Mouse (Mus musculus) thymus, postnatal 0 days (tissue): ENCODE data around the gene Pigs. TPM values are rescaled to one million over a fixed set of nuclear protein-coding genes. Genes with fewer than 3 reads are reported as not detected.

Source experiments
- DNase-seq: peaks from one replicate; pipeline ENCODE4 v3.0.0-alpha.2; 2015; ENCODE audit warnings: low spot score
- polyA plus RNA-seq: library from polyadenylated mRNA; unstranded; fragments of >200 nt; fragmentation: Nextera tagmentation; extraction: Ambion mirVana; gene quantifications from 2 replicates; pipeline ENCODE4 v1.2.1, GENCODE M21; 2015

The Pigs gene
- polyA plus RNA-seq, 1 experiment from 2014 or later = 43.9 TPM

DNA sequence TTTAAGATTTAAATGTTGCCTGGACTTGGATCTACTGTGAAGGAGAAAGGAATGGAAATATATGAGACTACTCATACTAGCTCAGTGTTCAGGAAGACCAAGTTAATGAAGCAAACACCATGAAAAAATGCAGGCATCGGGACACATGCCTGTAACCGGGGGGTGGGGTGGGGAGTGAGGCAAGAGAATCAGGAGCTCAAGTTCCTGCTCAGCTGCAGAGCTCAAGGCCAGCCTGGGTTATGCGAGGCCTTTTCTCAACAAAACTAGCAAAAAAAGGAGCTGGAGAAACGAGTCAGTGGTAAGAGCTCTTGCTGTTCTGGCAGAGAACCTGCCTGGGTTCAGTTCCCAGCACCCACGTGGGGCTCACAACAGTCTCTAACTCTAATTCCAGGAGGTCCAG is 5.8 kb downstream of the Pigs start:
- DNase-seq = no peak

DNA sequence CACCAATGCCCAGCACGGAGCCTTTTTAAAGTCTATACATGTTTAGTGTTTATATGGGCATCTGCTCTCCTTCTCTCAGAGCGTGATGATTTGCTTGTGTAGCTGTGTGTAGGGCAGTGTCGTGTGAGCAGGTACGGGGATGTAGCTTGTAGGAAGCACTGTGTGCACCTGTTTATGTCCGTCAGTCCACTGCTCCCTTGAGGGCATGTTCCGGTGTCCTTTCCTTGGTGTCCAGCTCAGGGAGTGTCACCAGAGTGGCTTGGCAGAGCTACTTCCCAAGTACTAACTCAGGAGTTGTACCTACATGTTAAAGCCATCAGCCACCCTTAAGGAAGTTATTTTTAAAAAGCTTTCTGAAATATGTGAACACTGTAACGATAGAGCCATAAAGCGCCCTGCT is 8.8 kb downstream of the Pigs start:
- no peak for DNase-seq

GRCm38 (mm10) chr11:78341702-78342101 is 13.5 kb downstream of the Pigs start:
- no peak for DNase-seq

GRCm38 (mm10) chr11:78343381-78344327 is 15.4 kb downstream of the Pigs start, which contains the start of gene Unc119:
Gene Unc119 (plus strand): TSS chr11:78343482.
- DNase-seq = peak; percentile 73

DNA sequence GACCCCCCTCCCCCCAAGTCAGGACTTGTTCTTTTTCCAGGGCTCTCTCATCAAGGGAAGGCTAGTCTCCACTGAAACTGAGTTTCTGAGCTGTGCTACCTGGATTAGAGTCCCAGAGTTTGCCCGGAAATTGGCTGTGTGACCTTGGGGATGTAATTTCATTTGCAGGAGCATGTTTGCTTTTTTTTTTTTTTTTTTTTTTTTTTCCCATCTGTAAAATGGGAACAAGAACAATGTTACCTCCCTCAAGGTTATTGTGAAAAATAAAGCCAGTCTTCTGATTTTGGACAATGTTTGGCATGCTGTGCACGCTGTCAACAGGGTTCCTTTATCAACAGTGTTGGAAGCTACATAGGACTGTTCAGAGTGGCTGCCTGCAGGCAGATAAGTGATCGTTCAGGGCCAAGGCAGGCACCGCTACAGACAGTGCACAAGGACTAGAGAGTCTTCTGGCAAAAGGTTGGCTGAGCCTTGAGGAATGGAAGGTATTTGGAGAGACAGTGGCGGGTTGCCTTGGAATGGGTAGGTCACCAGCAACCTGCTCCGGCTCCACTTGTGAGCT is 16.2 kb downstream of the Pigs start:
- DNase-seq = no peak

DNA sequence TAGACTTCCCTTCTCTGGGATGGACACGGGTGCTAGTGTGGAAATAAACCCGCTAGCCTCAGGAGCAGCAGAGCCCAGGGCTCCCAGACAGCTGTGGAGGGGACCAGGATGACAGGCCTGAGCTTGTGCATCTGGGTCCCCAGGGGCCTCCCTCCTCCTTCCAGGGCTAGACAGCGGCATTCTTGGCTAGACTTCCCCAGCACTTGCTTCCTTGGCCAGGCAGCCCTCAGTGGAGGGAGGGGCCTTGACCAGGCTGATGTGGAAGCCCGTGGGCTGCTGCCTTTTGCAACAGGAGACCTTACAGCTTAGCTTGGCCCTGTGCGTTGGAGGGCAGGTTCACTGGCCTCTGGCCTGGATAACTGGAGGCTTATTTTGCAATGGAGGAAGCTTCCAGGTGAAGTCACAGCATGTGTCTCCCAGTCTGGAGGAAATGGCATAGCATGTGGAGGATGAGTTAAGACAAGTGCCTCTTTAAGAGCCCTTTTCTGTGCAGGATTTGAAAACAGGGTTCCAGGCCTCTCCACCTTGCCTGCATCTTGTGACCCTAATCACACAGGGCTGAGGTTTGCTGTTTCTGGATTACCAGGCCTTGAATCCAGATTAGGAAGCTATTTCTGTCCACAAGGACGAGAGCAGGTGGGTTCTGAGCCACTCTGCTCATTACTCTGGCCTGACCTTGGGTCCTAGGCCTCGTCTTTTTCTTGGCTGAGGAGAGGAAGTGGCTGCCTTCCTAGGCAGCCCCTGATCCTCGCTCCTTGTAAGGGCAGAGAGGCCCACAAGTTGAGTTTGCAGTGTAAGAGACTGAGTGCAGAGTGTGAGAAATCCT is 16.9 kb downstream of the Pigs start:
- no peak for DNase-seq

GRCm38 (mm10) chr11:78345801-78346200 is 17.6 kb downstream of the Pigs start:
- peak; percentile 44 for DNase-seq

DNA sequence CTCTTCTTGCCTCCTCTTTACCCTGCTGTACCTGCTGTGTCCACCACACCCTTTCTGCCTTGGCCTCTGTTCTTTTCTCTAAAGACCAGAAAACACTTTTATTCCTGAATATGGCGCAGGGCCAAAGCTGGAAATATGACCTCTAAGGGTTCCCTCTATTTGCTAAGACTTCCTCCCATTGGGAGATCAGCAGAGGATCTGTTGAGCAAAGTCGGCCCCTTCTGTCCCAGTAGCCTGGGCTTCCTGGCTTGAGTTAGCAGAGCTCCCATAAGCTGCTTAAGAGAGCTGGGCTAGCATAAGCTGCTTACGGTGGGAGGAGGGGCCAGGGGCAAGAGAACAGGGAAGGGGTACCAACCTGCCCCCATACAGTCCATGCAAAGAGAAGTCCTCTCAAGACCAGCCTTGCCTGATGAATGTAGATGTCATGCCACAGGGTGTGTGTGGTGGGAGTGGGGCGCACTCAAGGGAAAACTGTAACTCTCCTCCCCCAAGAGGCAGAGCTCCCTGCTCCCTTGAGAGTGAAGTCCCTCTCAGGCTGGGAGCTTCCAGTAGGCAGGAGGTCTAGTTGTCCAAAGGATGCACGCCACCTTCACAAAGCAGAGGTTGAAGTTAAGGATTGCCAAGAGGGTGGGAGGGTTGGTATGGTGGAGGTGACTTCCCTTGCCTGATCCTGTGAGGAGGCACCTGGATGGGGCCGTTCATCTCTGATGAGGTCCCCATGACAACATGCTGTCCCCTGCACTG is 18.3 kb downstream of the Pigs start:
- DNase-seq = no peak

DNA sequence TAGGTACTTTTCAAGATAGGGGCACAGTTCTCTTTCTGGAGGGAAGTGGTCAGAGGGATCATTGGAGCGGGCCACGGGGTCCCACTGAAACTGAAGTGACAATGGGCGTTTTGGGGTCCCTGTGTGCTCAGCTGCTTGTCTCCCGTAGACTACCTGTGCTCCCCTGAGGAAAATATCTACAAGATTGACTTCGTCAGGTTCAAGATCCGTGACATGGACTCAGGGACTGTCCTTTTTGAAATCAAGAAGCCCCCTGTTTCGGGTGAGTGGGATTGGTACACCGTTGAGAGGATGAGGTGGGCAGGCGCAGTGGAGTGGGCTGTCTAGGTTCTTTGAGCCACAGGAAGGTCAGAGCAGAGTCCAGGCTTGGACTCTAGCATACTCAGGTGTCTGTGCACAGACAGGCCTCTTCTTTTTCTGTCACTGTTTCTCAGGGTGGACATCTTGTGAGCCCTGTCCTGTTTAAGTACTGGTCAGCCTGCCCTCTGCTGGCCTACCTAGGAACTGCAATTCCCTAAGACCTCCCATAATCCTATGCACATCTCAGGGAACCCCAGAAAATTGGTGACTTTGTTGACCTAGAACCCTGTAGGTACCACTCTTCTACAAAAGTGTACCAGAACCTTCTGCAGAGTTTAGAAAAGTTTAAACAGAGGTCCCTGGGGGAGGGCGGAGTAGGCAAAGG is 19.0 kb downstream of the Pigs start:
- peak; percentile 73 for DNase-seq

GRCm38 (mm10) chr11:78347908-78348307 is 19.7 kb downstream of the Pigs start:
- DNase-seq = no peak

DNA sequence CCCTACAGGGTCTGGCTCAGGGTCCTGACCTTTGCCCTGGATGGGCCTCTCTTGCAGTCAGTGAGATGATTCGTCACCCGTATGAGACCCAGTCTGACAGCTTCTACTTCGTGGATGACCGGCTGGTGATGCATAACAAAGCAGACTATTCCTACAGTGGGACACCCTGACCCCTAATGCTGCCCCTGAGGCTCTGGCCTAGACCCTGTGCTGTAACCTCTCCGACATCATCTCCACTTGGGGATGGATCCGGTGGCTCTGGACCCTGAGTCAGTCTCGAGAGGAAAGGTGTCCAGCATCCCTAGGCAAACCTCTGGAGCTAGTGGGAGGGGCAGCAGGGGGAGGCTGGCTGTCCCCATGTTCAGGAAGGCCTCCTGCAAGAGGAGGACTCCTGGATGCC is 20.3 kb downstream of the Pigs start:
- DNase-seq = no peak

GRCm38 (mm10) chr11:78349441-78350358 is 21.5 kb downstream of the Pigs start:
- DNase-seq = no peak

- DNase-seq = no peak
Measured at GRCm38 (mm10) chr11:78353081-78353480, 24.9 kb downstream of the Pigs start.

GRCm38 (mm10) chr11:78354905-78355304 is 26.7 kb downstream of the Pigs start:
- DNase-seq = no peak

GRCm38 (mm10) chr11:78355471-78356238 is 27.4 kb downstream of the Pigs start:
- peak; percentile 65 for DNase-seq

GRCm38 (mm10) chr11:78358330-78359007 is 30.3 kb downstream of the Pigs start:
- DNase-seq = peak; percentile 69

GRCm38 (mm10) chr11:78360125-78360788 is 32.0 kb downstream of the Pigs start:
- DNase-seq = peak; percentile 81

DNA sequence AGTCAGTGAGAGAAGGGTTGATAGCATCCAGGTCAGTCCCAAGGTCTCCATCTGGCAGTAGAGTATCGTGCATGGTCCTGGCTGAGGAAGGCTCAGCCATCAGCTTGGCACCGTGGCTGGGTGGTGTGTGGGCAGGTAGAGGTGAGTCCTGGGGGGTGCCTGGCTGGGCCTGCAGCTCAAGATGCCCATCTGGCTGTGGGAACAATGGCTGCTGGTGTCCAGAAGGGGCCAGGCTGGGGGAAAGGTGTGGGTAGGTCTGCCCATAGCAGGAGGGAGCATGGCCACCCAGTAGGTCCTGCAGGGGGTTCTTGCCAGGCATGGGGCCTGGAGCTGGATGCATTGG is 32.5 kb downstream of the Pigs start:
- DNase-seq = no peak
